Mouse (Mus musculus): ENCODE measurements around the gene Tspan15.

Tspan15 gene

DNA sequence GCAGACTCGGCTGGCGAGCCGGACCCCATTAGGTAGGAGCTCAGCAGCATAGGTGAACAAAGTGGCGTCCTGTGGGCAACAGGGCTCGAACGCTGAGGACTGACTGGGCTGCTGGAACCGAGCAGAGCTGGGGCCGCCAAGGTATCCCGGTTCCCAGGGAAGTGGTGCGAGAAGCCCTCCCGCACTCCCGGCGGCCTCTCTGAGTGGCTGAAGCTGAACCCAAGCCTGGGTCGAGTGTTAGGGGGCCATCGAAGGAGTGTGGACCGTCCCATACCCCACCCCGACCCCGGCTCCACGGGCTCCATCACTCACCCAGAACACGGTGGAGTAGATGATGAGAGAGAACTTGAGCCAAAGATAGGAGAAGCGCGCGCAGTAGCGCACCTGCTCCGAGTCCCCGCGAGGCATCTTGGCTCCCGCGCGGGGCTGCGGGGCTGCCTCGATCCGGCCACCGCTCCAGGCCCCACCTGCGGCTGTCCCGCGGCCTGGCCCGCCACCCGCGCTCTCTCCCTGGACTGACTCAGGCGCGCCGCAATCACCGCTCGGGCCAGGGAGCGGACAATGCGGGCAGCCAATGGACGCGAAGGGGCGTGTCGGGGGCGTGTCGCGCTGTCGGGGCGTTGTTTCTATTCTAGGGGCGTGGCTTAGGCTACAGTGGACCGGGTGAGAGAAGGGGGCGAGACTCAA lies at the start of gene Tspan15:
Gene Tspan15, minus strand, starts transcription at position 544 of the 687 bp plus-strand sequence.
- in situ Hi-C loops (cut with MboI, MseI): no loop called here

DNA sequence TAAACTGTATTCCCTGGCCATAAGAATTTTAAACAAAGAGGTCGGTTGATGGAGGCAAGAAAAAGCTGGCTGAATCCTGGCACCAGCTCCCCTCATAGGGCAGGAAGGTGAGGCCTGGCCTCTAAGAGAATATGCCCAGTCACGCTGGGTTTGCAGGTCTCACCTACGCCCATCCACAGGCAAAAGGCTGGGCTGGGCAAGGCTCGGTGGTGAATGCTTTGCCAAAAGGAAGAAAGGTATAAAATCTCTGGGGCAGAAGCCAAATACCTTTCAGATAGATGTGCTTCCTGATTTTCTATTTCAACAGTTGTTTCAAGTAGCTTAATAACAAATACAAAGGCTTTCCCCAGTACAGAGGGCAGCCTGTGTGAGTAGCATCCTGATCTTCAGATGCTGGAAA lies 48.6 kb upstream of the Tspan15 start:
- in situ Hi-C loops (cut with MboI, MseI): loop anchor here in 1 of 2 experiments (5.0 kb wide), 1 partner anchor 108 kb away; no protein-coding TSS in a partner anchor

DNA sequence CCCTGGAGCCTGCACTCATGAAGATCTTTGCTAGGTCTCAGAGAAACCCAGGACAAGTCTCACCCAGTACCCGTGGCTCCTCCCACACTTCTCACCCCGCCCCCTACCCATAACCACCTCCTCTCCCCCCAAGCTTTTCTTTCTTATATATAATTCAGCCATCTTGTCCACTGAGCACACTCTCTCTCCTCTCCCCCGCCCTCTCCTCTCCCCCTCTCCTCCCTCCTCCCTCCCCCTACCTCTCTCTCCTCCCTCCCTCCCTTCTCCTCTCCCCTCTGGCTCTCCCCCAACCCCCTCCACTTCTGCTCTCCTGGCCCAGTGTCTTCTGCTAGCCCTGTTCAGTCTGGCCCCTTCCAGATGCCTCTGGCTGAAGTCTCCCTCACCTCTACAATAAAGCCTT lies 48.0 kb upstream of the Tspan15 start:
- in situ Hi-C loops (cut with MboI, MseI): no loop called here

DNA sequence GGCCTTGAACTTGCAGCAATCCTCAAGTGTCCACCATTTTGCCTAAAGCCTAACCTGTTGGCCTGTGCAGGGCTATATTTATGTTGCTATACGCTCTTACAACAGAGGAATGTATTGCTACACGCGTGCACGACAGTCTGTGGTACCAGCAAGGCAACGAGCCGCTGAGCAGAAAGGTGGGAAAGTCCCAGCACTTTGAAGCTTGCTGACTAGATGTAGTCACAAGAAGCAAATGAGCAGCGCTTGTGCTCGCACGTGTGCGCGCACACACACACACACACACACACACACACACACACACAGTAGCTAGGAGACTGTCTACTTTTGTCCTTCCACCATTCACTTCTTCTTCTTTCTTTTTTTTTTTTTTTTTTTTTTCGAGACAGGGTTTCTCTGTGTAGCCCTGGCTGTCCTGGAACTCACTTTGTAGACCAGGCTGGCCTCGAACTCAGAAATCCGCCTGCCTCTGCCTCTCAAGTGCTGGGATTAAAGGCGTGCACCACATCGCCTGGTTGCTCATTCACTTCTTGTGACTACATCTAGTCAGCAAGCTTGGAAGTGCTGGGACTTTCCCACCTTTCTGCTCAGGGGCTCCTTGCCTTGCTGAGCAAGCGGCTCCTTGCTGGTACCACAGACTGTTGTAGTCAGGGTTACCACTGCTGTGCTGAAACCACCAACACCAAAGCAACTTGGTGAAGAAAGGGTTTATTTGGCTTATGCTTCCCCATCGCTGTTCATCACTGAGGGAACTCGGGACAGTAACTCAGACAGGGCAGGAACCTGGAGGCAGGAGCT lies 46.6 kb upstream of the Tspan15 start:
- in situ Hi-C loops (cut with MboI, MseI): no loop called here

DNA sequence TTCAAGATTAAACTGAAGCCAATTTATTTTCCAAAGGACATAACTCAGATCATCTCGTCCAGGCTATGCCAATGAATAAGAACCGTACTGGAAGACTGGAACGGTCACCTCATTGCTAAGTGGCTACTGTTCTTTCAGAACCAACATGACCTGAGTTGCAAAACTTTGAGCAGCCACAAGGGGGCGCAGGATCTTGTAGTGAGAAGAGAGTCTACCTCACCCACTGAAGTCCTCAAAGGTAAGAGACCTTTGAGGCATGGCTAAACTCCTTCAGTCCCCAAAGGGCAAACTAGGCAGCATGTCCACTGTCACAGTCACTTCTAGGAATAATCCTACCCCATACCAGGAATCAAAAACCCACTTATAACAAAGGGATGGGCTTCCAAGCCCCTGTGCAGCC lies 44.2 kb upstream of the Tspan15 start:
- in situ Hi-C loops (cut with MboI, MseI): no loop called here

DNA sequence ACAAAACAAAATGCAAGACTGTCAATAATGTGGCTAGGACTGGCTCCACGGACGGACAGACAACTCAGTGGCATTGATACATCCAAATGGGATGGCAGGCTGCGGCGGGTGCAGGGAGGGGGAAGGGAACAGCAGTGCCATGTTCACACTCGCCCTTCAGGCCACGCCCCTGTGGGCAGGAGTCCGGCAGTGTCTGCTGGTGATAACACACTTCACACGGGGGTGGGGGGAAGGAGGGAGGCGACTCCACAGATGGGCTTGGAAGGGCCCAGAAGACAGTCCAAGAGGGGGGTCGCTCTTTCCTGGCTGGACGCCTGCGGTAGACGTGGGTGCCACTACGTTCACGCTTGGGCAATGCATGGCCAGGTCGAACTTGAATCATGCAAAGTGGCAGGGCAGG lies 38.2 kb upstream of the Tspan15 start:
- in situ Hi-C loops (cut with MboI, MseI): no loop called here

DNA sequence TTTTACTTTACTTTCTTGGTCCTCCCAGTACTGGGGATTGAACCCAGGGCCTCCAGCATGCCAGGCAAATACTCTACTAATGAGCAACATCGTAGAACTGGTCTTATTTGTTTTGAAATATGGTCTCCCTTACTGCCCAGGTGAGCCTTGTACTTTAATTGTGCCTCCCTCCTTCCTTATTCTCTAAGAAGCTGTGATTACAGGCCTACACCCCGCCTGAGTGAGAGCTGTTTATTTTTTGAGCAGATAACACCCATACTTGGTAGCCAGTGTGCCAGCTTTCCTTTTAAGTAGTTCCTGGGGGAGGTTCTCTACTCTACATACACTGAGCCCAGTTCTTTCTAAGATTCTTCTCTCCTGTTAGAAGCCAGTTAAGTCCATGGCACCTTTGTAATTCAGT lies 33.2 kb upstream of the Tspan15 start:
- in situ Hi-C loops (cut with MboI, MseI): no loop called here

DNA sequence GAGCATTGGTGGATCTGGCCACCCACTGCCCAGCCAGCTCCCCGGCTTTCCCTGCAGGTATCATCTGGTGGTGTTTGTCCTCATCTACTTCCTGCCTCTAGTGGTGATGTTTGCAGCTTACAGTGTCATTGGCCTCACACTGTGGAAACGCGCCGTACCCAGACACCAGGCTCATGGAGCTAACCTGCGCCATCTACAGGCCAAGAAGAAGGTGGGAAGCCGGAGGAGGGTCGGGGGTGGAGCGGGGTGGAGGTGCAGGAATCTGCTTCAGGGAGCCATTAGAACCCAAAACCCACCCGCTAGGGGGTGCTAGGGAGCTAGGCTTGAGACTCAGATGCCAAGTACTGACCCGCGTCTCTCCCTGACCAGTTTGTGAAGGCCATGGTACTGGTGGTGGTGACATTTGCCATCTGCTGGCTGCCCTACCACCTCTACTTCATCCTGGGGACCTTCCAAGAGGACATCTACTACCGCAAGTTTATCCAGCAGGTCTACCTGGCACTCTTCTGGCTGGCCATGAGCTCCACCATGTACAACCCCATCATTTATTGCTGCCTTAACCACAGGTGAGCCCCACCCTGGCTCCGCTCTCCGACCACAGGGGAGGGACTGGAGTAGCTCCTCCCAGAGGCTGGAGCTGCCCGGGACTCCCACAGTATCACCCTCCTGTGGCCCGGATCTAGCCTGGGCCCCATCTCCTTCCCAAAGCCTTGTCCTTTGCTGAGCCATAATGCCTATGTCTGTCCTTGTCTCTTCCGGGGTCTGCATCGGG lies 30.2 kb upstream of the Tspan15 start:
- in situ Hi-C loops (cut with MboI, MseI): no loop called here

DNA sequence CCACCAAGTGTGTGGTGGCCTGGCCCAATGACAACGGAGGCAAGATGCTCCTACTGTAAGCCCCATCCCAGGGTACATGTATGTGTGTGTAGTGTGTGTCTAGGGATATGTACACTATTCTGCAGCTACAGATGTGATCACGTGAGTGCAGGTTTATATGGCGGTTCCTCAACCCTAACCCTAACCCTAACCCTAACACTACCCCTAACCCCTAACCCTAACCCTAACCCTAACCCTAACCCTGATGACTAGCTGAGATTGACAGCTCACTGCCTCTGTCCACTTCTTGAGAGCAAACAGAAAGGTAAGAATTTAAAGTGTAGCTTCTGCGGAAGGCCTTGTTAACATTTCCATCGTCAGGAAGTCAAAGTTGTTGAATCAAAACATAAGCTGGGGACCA lies 27.2 kb upstream of the Tspan15 start:
- in situ Hi-C loops (cut with MboI, MseI): loop anchor here in 1 of 2 experiments (10.0 kb wide), 1 partner anchor 1913 kb away; the partner anchor contains the start of gene Vsir

DNA sequence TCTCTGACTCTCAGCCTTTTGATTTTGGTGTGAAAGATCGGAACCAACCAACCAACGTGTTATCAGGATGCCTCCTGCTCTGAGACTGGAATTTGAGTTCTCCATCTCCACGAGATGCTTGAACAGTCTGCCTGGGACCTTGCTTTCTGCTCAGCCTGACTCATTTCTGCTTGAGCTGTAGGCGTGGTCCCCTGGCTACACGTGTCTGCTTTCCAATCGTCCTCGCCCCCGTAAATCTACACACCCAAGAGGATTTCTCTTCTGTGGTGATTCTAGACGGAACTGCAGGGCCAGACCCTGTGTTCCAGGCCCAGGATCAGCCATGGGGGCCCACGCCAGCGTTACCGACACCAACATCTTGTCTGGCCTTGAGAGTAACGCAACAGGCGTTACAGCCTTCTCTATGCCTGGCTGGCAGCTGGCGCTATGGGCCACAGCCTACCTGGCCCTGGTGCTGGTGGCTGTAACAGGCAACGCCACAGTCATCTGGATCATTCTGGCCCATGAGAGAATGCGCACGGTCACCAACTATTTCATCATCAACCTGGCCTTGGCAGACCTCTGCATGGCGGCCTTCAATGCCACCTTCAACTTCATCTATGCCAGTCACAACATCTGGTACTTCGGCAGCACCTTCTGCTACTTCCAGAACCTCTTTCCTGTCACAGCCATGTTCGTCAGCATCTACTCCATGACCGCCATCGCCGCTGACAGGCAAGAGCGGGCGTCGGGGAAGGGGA lies 21.6 kb upstream of the Tspan15 start:
- in situ Hi-C loops (cut with MboI, MseI): loop anchor here in 1 of 2 experiments (10.0 kb wide), 1 partner anchor 1908 kb away; the partner anchor contains the start of gene Vsir

DNA sequence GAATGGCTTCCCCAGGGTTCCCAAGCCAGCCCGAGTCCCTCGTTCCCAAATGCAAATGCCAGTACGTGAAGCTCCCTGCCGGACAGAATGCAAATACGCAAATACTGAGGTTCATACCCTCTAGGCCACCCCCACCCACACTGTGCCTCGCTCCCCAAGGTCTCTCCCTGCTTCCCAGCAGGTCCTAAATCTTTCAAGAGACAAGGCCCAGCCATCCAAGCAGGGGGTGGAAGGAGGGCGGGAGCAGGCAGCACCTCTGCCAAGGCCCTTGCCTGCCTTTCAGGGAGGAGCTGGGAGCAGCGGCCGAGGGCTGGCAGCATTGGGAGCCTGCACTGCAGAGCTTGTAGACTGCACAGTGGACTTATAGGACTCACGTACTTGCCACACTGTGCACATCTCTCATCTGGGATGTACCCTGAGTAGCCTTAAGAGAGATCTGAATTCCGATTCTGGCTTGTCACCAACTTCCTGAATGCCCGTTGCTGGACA lies 21.0 kb upstream of the Tspan15 start, which contains the start of gene Tacr2:
Gene Tacr2, plus strand, starts transcription at position 439 of the 489 bp plus-strand sequence.
- in situ Hi-C loops (cut with MboI, MseI): loop anchor here in 1 of 2 experiments (10.0 kb wide), 1 partner anchor 1907 kb away; the partner anchor contains the start of gene Vsir

DNA sequence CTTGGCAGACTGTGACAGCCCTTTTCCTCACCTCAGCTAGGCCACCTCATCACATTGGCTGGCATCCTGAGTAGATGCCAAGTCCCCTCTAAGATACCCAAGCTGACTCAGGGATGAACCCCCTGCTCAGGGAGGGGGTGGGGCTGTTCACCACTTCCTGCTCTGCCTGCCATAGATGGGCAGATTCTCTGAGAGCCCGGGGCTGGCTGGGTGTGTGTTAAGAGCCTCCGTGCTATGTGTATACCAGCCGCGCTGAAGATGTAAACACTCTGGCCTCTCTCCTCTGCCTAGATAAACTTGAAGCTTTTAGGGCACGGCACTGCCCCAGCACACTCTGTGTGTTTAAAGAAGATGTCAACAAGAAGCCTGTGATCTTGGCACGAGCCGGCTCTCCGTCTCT lies 16.8 kb upstream of the Tspan15 start:
- in situ Hi-C loops (cut with MboI, MseI): no loop called here

DNA sequence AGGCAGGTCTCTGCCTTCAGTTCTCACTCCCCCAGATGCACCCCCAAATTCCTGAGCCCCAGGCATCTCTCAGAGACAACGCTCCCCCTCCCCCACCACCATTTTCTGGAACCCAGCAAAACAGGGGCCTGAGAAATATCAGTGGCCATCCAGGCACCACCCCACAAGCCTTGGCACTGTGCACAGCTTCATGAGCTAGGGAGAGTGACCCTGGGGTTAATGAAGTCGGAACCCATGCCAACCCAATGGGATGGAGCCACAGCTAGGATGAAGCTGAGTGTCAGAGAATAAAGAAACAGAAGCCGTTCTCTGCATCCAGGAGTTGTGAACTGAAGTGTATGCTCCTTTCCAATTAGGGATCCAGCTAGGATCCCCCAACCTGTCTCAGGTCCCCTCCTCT lies 16.1 kb upstream of the Tspan15 start:
- in situ Hi-C loops (cut with MboI, MseI): no loop called here

DNA sequence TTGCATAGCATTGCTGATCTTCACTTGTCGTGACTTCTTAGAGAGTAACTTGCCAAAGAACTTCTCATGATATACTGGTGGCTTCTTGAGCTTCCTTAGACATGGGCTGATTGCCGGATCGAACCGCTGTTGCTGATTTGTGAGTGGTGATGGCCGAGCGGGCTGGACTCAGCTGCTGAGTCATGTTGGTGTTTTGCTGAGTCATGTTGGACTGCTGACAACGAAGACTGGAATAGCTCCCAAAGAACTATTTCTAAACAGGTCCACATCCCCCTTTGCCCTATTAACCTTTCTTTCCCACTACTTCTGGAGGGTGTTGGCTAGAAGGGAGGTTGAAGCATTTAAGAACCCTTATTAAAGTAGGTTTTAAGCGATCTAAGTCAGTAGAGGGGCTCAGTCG lies 13.0 kb upstream of the Tspan15 start:
- in situ Hi-C loops (cut with MboI, MseI): no loop called here

DNA sequence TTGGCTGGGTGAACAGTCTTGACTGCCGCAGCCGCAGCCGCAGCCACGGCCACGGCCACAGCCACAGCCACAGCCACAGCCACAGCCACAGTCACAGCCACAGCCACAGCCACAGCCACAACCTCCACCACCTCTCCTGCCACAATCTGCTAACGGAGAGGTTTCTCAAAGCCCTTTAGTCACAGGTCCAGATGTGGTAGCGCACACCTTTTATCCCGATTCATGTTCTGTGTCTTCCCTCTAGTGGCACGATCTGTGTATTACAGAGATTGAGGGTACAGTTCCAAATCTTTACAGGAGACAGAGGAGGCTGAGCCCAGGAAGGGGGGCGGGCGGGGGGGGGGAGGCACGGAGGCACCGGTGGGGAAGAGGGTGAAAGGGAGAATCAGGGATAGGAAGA lies 11.8 kb upstream of the Tspan15 start:
- in situ Hi-C loops (cut with MboI, MseI): no loop called here

DNA sequence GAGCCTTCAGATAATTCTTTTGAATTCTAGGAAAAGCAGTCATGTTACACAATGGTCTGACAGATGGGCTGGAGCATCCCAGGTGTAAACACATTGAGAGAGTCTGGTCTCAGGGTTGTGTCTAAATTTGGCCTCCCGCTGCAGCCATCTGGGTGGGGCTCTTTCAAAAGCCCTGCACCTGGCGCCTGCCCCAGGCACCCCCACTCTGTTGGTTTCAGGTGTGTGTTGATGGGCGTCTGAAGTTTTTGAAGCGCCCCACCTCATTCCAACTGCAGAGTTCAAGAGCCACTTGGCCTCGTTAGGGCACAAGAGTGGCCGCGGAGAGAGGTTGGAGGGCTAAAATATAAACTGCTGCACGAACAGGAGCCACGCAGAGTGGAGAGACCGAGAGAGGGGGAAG lies 11.3 kb upstream of the Tspan15 start:
- in situ Hi-C loops (cut with MboI, MseI): no loop called here

DNA sequence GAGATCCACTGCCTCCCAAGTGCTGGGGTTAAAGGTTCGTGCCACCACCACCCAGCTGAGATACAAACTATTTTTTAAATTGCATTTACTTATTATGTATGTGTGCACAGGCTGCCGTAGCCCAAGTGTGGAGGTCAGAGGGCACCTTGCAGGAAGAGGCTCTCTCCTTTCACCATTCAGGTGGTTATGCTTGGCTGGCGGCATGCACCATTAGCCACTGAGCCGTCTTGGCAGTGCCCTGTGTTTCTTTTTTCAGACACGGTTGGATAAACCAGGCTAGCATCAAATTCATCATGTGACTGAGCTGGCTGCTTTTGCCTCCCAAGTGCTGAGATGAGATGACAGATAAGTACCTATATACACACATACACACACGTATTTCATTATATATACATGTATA lies 8.2 kb upstream of the Tspan15 start:
- in situ Hi-C loops (cut with MboI, MseI): no loop called here

DNA sequence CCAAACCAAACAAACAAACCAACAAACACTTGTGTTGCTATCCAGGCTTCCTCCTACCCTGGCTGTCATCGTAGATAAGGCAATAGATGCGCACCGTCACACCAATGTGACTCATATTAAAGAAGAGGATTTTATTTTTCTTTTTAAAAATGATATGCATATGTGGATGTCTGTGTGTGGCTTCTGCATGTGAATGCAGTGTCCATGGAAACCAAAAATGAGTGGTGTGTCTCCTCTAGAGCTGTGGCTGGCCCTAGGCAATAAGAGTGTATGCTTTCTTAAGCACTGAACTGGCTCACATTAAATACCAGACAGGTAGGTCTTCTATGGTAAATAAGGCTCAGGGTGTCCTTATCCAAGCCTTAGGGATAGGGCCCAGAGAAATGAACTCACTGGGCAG lies 7.6 kb upstream of the Tspan15 start:
- in situ Hi-C loops (cut with MboI, MseI): no loop called here

DNA sequence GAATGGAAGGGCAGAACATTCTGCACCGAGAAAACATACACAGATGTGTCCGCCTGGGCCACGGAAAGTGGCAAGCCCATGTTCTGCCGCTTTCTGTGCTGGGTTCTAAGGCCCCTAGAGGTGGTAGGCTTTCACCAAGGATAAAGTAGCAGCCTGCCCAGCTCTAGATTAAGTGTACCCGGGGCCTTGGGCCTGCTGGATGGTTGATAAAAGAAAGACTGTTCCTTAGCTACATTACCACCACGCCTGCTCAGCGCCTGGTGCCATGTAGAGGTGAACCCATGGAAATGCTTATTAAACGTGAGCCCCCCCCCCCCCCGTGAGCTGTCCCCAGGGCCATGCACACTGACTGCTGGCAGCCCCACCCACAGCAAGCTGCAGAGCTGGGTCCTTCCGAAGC lies 6.2 kb upstream of the Tspan15 start:
- in situ Hi-C loops (cut with MboI, MseI): no loop called here

DNA sequence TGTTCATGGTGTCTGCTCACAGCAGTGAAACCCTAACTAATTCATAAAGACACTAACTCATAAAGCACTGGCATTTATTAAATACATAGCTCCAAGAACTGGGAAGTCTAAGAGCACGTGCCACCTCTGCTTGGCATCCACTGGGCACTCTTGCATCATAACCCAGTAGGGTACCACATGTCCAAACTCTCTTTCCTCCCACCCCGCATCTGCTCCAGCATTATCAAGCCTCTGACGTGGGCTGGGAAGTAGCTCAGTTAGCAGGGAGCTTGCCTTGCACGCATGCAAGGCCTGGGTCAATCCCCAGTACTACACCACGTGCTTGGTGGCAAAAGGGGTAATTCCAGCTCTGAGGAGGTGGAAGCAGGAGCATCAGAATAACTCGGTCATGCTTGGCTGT lies 5.1 kb upstream of the Tspan15 start:
- in situ Hi-C loops (cut with MboI, MseI): no loop called here

DNA sequence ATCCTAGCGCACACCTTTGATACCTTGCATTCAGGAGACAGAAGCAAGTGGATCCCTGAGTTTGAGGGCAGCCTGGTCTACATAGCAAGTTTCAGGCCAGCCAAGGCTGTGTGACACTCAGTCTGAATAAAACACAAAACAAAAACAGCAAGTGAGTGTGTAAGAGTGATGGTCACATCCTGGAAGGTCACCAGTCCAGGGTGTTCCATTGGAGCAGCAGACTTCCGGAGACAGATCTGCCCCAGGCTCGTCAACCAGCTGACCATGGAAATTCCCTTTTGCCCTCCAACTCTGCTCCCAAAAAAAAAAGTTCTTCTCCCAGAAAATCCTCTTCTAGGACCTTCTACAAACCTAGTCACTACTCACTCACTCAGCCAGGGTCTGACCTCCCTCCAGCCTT lies 760 bp upstream of the Tspan15 start:
- in situ Hi-C loops (cut with MboI, MseI): no loop called here
